Mouse (Mus musculus): Measurements from ENCODE around the gene Stat5b. TPM values are rescaled to one million over a fixed set of nuclear protein-coding genes. Genes with fewer than 3 reads are reported as not detected.

Gene Stat5b
- 71.6 to 86.1 TPM (median 75.5 TPM) in 3 replicates for total RNA-seq (2017)

DNA sequence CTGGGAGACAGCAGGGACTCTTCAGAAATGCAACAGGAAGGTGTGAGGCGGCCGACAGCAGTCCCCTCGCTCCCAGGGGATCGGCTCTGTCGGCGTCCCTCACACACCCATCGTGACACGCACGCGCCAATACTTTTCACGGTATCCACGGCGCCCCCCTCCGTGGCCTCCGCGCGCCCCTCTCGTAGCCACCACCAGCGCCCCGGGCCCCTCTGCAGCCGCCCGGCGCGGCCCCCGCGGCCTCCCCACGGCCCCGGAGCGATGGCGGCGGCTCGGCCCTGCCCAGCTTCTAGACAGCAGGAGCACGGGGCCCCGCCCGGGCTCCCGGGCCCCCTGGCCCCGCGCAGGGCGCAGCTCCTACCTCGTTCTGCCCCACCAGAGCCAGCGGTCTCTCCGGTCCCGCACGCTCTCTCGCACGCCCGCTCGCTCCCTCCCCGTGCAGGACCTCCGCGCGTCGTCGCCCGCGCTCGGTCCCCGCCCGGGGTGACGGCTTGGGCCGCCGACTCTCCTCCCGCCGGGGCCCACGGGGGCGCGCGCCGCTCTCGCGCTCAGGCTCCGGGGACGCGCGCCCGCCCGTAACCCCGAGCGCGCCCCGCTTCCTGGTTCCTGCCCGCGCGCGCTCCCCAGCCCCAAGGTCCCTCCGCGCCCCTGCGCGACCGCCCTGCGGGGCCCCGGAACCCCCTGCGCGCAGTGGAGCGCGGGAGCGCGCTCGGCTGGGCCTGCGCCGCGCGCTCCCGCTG lies at the start of gene Stat5b:
Gene Stat5b, minus strand, starts transcription at position 687 of the 740 bp plus-strand sequence.
- ATAC-seq (replicated peaks; ENCODE audit: insufficient number of reproducible peaks, low FRiP score, low TSS enrichment, poor library complexity, severe bottlenecking), result no peak

DNA sequence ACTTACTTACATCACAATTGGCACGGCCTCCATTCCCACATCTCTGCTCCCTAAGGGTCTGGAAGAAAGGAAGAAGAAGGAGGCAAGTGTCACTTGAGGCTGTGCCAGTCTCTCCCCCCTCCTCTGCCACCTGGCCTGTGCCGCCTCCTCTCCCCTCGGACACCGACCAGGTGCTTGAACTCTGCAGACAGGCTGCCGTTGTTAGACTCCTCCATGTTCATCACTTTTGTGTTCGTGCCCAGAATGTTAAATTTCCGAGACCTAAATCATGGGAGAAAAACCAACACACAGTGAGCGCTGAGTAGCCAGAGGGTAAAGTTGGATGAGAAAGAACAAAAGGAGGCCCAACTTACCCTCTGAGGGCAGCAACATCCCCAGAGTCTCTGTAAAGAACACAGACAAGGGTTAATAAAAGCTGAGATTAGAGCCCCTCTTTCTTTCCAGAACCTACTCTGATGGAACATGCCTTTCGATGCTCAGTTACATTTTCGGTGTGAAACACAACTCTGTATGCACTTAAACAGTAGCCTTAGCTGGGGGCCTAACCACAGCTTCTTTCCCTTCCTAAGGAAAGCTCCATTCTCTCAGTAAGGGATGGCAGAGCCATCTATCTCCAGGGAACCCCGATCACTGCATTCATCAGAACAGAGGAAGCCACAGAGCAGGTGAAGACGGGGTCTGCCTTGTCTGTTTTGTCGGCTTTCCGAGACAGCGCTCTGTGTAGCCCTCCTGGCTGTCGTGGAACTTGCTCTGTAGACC lies 48.1 kb upstream of the Stat5b start:
- ATAC-seq (replicated peaks; ENCODE audit: insufficient number of reproducible peaks, low FRiP score, low TSS enrichment, poor library complexity, severe bottlenecking), result no peak

DNA sequence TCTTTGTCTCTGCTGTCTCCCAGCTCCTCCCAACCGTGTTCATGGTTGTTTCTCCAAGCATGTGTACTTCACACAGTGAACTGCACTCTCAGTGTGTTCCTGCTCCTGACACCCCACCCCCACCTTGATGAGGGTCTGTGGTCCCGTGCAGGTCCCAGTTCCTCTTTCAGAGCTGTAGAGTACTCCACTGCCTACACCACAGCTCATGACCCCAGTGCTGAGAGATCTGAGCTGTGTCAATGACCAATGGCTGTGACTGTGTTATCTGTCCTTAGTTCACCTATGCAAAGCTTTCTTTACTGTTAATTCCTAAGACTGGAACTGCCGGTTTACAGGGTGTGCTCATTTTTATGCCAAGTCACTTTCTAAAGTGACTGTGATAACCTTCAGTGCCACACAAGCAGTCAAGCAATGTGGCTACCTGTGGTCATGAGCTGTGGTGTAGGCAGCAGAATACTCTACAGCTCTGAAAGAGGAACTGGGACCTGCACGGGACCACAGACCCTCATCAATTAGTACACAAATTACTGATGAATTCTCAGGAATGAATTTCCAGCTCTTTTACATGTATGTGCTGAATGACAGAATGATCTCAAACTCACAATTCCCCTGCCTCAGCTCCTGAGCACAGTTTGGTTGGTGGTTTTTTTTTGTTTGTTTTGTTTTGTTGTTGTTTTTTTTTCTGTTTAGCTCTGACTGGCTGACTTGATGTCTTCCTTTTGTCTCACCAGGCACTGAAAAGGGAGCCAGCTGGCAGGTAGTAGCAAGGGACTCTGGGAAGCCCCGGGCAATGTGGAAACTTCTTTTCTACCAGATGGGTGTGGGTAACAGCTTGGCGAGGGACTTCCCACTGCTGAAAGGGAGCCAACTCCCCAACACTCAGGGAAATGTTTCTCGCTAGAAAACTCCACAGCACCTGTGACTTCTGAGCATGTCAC lies 47.0 kb upstream of the Stat5b start:
- ATAC-seq (replicated peaks; ENCODE audit: insufficient number of reproducible peaks, low FRiP score, low TSS enrichment, poor library complexity, severe bottlenecking), result no peak

DNA sequence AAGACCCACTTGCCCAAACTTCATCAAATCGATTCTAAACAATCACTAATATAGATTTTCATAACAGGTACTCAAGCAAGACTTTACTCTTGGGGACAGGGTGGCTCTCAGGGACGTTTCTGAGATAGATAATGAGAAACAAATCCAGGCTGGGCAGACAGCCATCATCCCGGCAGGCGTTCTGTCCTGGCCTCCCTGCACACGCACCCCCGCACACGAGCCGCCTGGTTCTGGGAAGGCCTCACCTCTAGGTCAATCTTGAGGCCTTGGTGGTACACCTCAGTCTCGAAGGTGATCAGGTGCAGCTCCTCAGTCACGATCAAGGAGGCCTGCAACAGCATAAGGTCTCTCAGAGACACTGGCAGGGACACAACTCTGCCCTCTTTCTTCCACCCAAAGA lies 45.6 kb upstream of the Stat5b start:
- no peak for ATAC-seq (replicated peaks; ENCODE audit: insufficient number of reproducible peaks, low FRiP score, low TSS enrichment, poor library complexity, severe bottlenecking)

DNA sequence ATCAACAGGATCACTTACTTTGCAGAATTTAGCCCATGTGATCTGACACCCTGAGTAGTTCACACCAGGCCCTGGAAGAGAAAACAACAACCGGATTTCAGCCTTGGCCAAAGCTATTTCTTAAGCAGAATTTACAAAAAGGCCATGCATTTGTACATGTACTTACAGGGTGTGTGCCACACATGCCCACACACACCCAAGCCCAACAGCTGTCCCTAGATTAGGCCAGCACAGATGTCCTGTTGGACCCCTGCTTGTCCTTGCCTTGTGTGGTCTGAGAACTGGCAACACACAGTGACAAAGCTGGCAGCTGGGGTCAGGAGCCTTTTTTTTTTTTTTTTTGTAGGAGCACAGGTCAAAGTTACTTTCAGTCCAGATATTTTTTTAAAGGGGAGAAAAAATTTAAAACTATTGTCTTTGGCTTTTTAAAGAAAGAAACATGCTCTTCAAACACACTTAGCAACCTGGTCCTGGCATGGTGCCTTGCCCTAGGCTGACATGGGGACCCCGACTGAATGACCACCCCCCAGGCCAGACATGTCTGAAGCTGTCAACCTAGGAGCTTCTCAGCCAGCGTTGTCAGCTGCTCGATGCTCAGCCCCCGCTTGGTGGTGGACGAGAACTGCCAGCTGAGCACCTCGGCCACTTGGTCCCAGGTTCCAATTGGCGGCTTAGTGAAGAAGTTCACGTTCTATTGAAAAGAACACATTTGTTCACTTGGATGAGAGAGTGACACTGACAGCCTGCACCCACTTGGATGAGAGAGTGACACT lies 43.8 kb upstream of the Stat5b start:
- no peak for ATAC-seq (replicated peaks; ENCODE audit: insufficient number of reproducible peaks, low FRiP score, low TSS enrichment, poor library complexity, severe bottlenecking)

DNA sequence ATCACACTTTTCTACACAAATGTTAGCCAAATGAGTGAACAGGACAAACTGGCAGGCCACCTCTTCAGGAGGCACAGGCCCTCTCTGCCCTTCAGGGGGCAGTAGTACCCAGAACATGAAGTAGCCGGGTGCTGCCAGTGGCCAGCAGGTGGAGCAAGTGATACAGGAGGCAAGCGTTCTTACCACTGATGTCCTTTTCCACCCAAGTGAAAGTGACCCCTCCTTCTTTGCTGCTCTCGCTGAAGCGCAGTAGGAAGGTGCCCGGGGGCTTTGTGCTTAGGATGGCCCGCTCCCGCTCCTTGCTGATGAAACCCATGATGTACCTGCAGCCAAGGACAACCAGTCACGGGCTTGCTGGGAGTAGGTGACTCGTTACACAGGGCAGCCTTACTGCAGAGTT lies 43.0 kb upstream of the Stat5b start:
- ATAC-seq (replicated peaks; ENCODE audit: insufficient number of reproducible peaks, low FRiP score, low TSS enrichment, poor library complexity, severe bottlenecking), result peak; percentile 82

DNA sequence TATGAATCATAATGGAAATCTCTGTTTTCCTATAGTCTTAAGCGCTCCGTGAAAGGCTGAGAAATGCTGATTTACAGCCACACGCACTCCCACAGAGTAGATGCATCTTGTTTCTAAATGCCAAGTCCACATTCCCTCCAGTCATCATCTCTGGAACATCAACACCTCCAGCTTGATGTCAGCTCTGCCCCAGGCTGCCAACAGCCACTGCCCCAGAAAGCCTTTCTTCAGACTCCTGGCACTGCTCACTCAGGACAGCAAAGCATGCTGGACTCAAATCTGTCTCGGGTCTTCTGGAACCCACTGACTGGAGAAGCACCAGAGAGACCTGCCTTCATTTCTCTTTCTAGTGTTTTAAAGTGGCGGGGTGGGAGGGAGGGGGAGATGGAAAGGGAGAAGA lies 41.9 kb upstream of the Stat5b start:
- no peak for ATAC-seq (replicated peaks; ENCODE audit: insufficient number of reproducible peaks, low FRiP score, low TSS enrichment, poor library complexity, severe bottlenecking)

DNA sequence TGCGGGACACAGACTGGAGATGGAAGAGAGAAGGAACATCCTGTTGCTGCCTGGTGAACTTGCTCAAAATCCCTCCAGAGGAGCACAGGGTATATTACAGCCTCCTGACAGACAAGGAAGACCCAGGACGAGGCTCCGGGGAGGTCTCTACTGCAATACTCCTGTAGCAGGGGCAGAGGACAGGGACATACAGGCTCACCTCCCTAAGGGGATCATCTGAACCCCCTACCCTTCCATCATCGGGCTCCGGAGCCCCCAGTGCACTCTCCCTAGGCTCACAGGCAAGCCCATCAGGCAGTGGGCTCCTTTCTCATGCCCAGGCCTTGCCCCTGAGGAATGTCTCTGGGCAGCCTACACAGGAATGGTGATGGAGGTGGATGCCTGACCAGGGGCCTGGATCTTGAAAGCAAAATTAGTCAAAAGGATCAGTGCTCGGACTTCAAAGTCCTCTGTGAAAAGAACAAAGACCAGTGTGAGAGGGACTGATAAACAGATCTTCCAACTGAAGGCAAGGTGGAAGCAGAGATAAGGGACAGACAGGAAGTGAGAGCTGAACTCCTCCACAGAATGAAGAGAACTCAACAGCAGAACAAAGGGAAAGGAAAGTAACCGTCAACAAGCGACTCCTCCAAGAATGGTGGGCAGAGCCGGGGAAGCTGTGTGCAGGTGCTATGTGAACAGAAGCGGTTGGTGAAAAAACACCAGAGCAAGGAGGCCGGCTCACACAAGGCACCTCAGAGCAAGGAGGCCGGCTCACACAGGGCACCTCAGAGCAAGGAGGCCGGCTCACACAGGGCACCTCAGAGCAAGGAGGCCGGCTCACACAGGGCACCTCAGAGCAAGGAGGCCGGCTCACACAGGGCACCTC lies 41.0 kb upstream of the Stat5b start:
- ATAC-seq (replicated peaks; ENCODE audit: insufficient number of reproducible peaks, low FRiP score, low TSS enrichment, poor library complexity, severe bottlenecking), result no peak

DNA sequence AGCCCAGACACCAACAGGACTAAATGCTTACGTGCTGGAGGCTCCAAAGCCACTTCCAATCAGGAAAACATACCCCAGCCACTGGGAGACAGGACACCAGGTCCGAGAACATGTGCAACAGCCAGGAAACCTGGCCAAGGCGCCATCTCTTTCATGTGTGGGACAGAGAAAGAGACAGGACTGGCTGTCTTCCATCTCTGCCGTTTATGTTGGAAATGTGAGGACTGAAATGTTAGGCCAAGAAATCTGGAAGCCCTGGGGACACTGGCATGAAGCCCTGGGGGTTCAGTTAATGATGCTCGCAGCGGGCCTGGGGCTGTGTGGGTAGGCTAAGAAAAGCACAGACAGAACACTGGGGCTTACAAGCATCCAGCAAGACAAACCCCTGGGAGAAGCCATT lies 40.0 kb upstream of the Stat5b start:
- ATAC-seq (replicated peaks; ENCODE audit: insufficient number of reproducible peaks, low FRiP score, low TSS enrichment, poor library complexity, severe bottlenecking), result no peak

DNA sequence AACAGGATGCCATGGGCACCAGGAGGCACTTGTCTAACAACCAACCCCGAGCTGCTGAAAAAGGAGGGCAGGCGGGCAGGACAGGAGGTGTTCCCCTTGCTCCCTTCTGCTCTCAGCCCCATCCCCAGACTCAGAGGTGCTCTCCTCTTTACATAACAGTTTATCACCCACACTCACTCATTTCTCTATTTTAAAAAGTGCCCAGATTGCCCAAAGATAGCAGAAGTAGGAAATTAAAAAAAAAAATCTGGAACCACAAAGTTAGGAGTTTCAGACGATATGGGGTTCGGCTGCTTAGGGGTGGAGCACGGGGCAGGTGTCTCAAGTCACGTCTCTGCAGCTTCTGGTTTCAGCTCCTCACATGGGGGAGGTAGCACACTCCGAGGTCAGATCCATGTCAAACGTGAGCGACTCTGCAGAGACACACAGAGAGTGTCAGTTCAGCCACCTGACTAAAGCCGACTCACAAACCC lies 37.9 kb upstream of the Stat5b start:
- no peak for ATAC-seq (replicated peaks; ENCODE audit: insufficient number of reproducible peaks, low FRiP score, low TSS enrichment, poor library complexity, severe bottlenecking)

DNA sequence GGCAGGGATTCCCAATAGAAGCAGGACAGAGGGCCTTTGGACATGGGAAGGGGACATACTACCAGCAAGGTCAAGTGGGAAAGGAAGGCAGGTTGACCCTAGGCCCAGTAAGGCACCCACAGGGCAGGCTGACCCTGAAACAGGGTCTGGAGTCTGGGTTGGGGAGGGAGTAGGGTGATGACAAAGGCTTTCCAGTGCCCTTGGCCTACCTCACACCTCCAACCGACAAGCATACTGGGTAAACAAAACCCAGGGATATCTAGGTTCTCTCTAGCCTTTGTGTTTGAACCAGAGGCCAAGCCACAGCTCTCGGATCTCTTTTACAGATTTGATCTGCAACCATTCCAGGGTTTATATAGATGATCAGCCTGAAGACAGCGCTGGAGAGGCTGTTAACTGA lies 37.2 kb upstream of the Stat5b start:
- no peak for ATAC-seq (replicated peaks; ENCODE audit: insufficient number of reproducible peaks, low FRiP score, low TSS enrichment, poor library complexity, severe bottlenecking)

DNA sequence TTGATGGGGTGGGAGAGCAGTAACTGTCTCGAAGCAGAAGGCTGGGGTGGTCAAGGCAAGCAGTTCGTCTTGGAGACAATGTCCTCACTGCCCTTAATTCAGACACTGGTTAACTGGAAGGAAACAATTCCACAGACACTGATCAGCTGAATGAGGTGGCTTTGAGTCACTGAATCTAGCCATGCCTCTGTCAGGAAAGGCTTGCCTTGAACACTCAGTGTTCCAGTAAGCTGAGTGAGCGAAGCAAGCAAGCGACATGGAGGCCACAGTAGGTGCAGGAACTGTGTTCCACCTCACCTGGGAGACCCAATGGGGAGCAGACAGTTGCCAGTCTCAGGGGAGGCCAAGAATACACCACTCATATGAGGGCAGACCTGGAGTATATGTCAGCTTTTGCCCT lies 36.7 kb upstream of the Stat5b start:
- no peak for ATAC-seq (replicated peaks; ENCODE audit: insufficient number of reproducible peaks, low FRiP score, low TSS enrichment, poor library complexity, severe bottlenecking)

DNA sequence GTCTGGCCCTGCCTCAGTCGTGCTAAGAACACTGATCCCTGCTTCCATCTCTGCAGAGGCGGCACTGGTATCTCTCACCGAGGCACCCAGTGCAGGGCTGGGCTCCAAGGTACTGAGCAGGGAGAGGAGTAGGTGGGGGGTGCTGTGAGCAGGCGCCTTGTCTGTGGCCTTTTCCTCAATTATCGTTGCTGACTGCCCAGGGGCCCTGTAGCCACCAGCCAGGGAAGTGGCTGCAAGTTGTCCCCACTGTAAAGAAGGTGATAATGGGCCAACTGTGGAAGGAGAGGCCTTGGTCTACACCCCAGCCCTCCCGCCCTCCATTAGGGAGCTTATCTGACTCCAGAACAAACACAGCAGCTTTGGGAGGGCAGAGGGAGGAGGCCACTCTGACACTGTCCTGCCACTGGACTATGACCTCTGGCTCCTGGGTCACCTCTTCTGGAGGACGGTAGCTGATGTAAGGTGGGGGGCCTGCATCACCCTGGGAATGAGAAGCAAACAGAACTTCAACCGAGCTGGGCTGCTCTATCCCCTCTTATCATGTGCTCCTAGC lies 35.7 kb upstream of the Stat5b start:
- no peak for ATAC-seq (replicated peaks; ENCODE audit: insufficient number of reproducible peaks, low FRiP score, low TSS enrichment, poor library complexity, severe bottlenecking)

DNA sequence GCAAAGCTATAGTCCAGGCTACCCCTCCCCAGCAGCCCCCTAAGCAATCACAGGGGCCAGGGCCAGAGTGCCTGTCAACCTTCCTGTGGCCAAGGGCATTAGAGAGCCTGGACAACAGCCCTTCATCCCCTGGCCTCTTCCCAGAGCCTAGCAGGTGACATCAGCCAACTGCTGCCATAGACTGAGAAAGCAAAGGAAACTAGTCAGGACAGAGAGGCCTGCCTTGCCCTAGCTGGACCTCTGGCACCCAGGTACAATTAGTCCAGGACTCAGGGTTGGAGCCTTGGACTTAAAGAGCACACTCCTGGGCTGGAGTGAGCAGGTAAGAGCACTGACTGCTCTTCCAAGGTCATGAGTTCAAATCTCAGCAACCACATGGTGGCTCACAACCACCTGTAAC lies 34.9 kb upstream of the Stat5b start:
- no peak for ATAC-seq (replicated peaks; ENCODE audit: insufficient number of reproducible peaks, low FRiP score, low TSS enrichment, poor library complexity, severe bottlenecking)

DNA sequence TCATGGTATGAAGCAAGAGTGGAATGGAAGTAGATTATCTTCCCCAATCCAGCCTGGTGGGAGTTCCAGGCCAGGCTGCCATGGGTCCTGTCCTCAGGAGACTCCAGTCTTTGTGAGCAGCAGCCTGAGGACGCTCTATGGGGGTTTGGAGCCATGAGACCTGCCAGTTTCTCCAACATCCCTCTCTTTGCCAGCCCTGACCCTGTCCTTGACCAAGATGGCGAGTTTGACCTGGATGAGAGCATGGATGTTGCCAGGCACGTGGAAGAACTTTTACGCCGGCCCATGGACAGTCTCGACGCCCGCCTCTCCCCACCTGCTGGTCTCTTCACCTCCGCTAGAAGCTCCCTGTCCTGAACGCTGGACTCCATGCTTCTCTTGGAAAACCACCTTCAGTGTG lies 33.1 kb upstream of the Stat5b start:
- no peak for ATAC-seq (replicated peaks; ENCODE audit: insufficient number of reproducible peaks, low FRiP score, low TSS enrichment, poor library complexity, severe bottlenecking)

DNA sequence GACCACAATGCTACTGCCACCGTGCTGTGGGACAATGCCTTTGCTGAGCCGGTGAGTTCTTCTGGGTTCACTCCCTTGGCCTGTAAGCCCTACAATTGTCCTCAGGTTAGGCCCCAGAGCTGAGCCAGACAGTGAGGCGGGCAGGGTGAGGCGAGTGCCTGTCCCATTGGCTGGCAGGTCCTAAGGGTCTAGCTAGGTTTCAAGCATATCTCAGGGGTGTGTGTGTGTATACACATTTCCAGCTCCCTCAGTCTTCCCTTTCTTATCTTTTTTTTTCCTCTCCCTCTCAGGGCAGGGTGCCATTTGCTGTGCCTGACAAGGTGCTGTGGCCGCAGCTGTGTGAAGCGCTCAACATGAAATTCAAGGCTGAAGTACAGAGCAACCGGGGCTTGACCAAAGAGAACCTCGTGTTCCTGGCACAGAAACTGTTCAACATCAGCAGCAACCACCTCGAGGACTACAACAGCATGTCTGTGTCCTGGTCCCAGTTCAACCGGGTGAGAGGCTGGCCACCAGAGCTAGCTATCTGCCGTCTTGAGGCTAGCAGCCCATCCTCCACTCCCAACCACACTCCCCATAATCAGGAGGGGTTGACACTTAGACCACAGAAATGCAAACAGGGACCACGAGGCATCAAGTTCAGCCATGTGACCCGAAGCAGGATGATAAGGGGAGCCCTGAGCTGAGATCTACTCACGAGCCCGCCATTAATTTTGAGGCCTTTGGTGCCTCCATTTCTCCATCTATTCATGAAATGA lies 29.0 kb upstream of the Stat5b start:
- ATAC-seq (replicated peaks; ENCODE audit: insufficient number of reproducible peaks, low FRiP score, low TSS enrichment, poor library complexity, severe bottlenecking), result no peak

DNA sequence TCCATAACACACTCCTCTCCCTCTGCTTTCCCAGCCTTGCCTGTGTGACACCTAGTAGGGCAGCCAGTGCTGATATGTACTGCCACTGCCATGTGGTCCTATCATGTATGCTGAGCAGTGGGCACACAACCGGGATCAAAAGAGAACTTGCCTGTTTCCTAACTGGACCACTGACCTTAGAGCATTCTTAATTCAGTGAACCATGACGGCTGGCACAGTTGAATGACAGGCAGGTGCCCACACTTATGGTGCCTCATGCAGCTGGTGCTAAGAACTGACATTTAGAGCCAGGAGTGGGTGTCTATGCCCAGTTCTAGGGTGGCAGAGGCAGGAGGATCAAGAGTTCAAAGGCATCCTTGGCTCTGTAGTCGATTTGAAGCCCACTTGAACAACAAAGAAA lies 25.2 kb upstream of the Stat5b start:
- no peak for ATAC-seq (replicated peaks; ENCODE audit: insufficient number of reproducible peaks, low FRiP score, low TSS enrichment, poor library complexity, severe bottlenecking)
